Mouse (Mus musculus) kidney, adult 11 months (tissue): ENCODE results near the gene Wnt16.
"Not testable (repeated sequence)": the region's sequence is repeated elsewhere in the genome, so short reads cannot be mapped to it uniquely, and the experiment has no call there.

Source experiments
- DNase-seq: peaks from one replicate; pipeline ENCODE4 v3.0.0; 2022

The Wnt16 gene

DNA sequence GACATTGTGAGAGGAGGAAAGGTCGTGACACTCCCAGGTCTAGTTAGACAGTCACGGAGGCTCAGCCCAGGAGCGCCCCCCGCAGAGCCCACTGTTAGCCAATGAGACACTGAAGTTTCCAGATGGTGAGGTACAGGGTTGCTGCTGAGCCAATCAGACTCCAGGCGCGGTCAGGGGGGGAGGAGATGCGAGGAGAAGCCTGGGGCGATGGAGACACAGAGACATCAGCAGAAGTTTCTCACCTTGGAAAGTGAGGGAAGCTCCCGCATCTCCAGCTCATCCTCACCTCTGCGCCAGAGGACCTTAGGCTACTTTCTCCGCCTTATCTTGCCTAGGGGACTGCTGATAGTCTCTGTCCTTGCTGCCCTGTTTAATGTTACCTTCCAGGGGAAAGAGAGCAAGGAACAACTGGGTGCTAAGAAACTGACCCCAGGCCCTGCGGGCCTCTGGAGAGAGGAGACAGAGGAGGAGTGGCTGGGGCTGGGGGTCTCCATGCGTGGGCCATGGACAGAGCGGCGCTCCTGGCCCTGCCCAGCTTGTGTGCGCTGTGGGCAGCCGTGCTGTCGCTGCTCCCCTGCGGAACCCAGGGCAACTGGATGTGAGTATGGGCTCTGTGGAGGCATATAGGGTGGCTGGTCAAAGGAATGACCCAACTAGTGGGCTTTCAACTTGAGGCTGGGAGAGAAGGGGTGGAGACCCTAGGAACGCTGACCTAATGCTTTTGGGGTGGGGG lies at the start of gene Wnt16:
Gene Wnt16, plus strand, starts transcription at position 224 of the 733 bp plus-strand sequence.
- peak; percentile 9 for DNase-seq

- DNase-seq: no peak
These were observed 44.7 kb upstream of the Wnt16 start for GRCm38 (mm10) chr6:22243321-22243720.

DNA sequence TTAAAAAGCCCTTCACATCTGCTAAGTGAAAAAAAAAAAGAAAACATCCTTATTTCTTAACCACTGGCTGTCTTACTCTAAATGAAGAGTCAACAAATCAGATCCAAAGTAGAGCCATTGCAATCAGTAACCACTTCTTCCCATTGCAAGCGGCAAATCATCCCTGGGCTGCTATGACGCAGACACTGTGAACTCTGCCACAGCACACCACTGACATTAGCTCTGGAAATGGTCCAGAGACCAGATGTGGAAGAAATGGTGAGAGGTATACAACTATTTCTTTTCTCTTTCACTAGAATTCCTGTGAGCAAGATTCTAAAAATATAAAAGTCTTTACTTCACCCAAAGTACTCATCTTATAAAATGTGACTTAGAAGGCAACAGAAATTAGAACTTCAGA lies 41.3 kb upstream of the Wnt16 start:
- no peak for DNase-seq

DNA sequence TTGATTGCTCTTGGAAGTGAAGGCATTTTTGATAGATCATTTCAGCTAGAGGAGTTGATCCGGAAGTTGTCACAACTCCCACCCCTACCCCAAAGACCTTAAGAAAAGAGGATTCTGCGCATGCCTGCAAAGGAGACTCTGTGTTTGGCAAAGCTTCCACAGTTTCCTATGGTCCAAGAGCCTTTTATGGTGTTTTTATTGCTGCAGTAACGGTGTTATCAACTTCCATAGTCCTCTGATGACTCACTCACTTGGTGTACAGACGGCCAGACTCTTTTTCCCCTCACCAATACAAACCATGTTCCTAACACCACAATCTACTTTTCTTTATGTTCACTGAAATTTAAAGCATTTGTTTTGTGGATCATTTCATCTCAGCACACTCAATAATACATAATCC lies 29.2 kb upstream of the Wnt16 start:
- DNase-seq: no peak

DNA sequence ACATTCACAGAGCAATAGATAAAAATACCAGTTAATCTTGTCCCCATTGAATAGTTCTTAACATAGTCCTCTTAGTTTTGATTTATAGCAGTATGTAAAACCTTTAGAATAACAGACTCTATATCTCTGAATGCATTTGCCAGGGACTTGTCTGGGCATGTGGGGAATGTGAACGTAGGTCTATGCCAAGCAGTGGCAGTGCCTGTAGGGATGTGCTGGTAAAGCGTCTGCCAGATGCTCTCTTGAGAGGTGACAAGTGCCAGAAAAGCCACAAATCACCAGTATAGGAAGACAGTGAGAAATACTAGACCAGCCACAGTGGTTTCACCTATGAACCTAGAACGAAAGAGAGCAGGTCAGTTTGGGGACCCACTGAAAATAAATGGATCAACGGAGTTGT lies 25.5 kb upstream of the Wnt16 start:
- no peak for DNase-seq

- DNase-seq: not testable (repeated sequence)
These were observed 23.9 kb upstream of the Wnt16 start for GRCm38 (mm10) chr6:22264094-22264493.

DNA sequence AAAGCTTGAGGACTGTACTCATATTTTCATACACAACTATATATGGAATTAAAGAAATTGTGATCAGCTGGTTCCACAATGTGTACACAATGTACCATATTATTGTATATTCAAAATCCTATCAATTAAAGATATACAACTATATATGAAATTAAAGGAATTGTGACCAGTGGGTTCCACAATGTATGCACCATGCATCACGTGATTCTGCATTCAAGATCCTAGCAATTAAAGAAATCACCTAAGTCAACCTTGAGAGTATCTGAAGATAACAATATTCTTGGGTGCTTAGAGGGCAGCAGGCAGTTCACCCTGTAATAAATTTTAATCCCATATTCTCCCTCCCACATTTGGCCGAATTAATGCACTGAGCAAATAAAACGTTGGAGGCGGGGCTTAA lies 22.0 kb upstream of the Wnt16 start:
- no peak for DNase-seq

DNA sequence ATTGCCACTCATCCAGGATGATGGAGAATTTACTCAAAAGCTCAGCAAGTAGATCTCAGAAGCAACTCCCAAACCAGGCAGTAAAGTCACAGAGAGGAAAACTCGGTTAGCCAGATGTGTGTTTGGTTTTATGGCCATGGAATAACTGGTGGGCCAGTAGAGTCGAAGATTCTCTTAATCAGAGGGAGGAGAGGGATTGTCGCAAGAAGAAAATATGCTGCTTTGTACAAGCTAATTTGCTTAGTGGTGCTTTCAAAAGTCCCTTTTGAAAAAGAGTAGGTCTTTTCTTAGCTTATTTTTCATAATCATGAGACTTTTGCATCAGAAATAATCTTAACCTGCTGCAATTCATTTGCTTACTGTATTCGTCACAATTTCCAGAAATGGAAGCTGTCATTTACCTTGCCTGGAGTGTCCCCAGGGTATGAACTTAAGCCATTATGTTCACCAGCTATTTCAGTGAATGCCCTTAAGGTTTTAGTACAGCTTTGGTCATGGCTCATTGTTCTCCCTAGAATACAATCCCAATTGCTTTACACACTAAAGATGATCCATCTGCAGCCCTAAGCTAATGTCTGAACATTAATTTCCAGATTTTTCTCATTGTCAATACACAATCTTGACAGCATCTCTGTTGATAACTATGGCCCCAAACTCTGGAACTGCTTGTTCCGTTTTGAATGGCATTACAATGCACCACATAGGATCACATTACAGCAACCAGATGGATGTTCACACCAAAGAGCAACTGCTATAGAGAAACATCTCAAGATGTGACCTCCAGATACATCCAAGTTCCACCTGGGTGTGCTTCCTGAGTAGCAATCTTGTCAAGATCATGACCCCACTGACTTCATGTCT lies 20.0 kb upstream of the Wnt16 start:
- DNase-seq: no peak

GRCm38 (mm10) chr6:22268677-22269076 lies 19.4 kb upstream of the Wnt16 start:
- no peak for DNase-seq

- no peak for DNase-seq
These were observed 18.0 kb upstream of the Wnt16 start for GRCm38 (mm10) chr6:22269840-22270521.

DNA sequence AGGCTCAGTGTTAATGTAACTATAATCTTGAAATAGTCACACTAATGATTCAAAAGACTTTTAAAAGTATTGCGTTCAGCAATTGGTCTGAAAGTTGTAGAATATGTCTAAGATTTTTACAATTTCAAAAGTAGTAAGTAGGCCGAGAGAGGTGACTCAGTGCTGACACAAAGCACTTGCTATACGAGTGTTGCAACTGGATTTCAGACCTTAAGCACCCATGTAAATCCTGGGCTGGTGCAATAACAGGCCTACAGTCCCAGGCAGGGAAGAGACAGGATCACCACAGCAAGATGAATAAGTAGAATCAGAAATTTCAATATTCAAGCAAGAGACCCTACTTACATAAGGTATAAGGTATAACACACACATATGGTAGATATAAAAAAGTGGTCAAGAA lies 10.1 kb upstream of the Wnt16 start:
- no peak for DNase-seq

- peak; percentile 8 for DNase-seq
These were observed 7.7 kb upstream of the Wnt16 start for GRCm38 (mm10) chr6:22280217-22280861.

GRCm38 (mm10) chr6:22282405-22282804 lies 5.6 kb upstream of the Wnt16 start:
- DNase-seq: no peak

DNA sequence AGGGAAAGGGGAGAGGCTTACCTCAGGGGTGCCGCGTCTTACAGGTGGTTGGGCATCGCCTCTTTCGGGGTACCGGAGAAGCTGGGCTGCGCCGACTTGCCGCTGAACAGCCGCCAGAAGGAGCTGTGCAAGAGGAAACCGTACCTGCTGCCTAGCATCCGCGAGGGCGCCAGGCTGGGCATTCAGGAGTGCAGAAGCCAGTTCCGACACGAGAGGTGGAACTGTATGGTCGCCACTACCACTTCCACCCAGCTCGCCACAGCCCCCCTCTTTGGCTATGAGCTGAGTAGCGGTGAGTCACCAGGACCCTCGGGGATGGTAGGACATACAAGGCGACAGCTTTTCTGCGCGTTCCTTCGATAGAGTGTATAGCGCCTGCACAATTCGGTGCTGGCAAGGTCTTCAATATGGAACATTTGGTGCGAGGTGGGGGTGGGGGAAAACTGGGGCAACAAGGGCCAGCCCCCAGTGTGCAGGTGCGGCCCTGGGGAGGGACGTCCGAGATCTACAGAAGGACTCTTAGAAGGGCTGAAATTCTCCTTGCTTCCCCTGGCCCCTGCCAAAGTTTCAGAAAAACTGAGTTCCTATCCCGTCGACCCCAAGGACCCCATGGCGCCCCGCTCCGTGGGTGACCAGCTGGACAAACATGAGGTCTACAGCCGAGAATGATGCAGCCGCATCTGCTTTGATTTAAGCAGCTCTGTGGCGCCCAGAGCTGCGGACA lies 872 bp downstream of the Wnt16 start:
- DNase-seq: no peak

- no peak for DNase-seq
These were observed 1.5 kb downstream of the Wnt16 start for GRCm38 (mm10) chr6:22289461-22290021.

DNA sequence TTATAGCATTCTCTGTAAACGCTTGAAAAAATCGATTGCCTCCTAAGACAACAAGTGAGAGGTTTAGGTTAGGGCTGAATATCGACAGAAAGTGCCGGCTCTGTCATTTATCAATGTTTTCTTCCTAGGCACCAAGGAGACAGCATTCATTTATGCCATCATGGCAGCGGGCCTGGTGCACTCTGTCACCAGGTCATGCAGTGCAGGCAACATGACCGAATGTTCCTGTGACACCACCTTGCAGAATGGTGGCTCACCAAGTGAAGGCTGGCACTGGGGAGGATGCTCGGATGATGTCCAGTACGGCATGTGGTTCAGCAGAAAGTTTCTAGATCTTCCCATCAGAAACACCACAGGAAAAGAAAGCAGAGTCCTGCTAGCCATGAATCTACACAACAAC lies 2.8 kb downstream of the Wnt16 start:
- no peak for DNase-seq

DNA sequence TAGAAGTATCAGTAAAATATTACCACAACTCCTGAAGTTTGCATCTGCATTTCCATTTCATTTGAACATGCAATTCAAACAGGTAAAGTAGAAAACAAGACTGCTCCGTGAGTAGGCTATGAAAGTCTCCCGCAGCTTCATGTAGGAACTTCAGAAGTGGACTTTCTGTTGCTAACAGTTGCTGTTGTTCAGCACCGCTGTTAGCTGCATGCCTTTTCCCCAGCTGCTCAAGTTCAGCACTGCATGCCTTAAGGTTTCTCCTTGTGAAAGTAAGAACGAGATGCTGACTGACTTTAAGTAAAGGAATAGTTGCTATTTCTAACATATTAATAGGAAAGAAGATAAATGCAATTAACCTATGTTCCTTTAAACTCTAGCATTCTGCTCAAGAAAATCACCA lies 4.0 kb downstream of the Wnt16 start:
- DNase-seq: no peak

DNA sequence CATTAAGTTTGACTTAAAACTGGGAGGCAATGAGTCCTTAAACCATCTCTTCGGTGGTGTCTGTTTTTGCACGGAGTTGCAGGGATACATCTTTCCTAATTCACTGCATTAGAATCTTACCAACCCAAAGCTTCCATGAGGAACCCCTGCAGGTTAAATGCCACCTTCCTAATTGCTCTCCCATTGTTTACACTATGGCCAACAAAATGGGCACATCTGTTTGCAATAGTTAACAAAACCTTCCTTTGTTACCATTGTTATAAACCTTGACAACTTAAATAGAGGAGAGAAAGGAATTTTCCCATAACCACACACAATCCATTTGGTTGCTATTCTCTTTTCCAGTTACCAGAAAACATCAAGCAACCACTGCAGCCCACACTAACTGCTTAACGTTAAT lies 5.9 kb downstream of the Wnt16 start:
- no peak for DNase-seq

GRCm38 (mm10) chr6:22297028-22297427 lies 9.0 kb downstream of the Wnt16 start:
- DNase-seq: no peak

DNA sequence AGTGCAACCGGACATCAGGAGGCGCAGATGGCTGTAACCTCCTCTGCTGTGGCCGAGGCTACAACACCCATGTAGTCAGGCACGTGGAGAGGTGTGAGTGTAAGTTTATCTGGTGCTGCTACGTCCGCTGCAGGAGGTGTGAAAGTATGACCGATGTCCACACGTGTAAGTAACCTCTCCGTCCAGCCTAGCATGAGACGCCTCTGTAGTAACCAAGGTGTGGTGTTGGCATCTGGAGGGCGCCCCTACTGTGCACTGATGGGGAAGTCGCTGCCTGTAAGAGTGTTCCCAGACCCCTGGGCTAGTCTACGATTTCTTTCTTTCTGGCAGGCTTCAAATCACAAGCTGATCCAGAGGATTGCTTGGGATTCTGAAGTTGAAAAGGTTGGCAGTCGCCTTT lies 10.0 kb downstream of the Wnt16 start:
- no peak for DNase-seq

- DNase-seq: peak; percentile 58
These were observed 37.5 kb downstream of the Wnt16 start for GRCm38 (mm10) chr6:22325364-22326072.
